Mouse (Mus musculus): ENCODE results near the gene Pigv. TPM values are rescaled to one million over a fixed set of nuclear protein-coding genes. Genes with fewer than 3 reads are reported as not detected.

Gene Pigv
- polyA plus RNA-seq, 1 experiment, result 9.8 TPM

GRCm38 (mm10) chr4:133674331-133674695 is 1.9 kb upstream of the Pigv start:
- Histone ChIP-seq H3K79me2 (ENCODE audit: control insufficient read depth, insufficient read depth) (no peaks in the 10 kb centered on the region), H3K4me2 (ENCODE audit: low read depth) (no peak overlapping the region), H3K4me3 (no peak overlapping the region), H3K27me3 (ENCODE audit: control insufficient read depth, insufficient read depth, insufficient read length) (no peaks in the 10 kb centered on the region), H3ac (ENCODE audit: control insufficient read depth, insufficient read length) (no peak overlapping the region), H3K36me3 (ENCODE audit: control insufficient read depth, insufficient read depth) (peaks cover 6% of the 10 kb centered on the region)
- TF ChIP-seq MYOD1 (IDR thresholded peaks at IDR 0.05; ENCODE audit: control insufficient read depth in 1 of 3, insufficient read length in 2 of 3, low read depth in 2 of 3) (no peak), USF1 (IDR thresholded peaks at IDR 0.05; ENCODE audit: low read depth) (no peak), TCF12 (IDR thresholded peaks at IDR 0.05; ENCODE audit: insufficient read depth, poor library complexity, severe bottlenecking) (no peak), MAX (IDR thresholded peaks at IDR 0.05; ENCODE audit: low read depth) (no peak), POLR2AphosphoS2 (IDR thresholded peaks at IDR 0.05; ENCODE audit: insufficient read length, low read depth) (no peak), E2F4 (IDR thresholded peaks at IDR 0.05; ENCODE audit: insufficient read depth) (no peak), CEBPB (IDR thresholded peaks at IDR 0.05; ENCODE audit: insufficient read depth, poor library complexity, severe bottlenecking) (no peak), TCF3 (IDR thresholded peaks at IDR 0.05; ENCODE audit: insufficient read length, low read depth) (no peak), MYOG (IDR thresholded peaks at IDR 0.05; ENCODE audit: control insufficient read depth in 1 of 3, insufficient read depth in 1 of 3, insufficient read length in 2 of 3, low read depth in 2 of 3) (no peak), SRF (IDR thresholded peaks at IDR 0.05; ENCODE audit: control insufficient read depth, insufficient read length, low read depth) (no peak), POLR2A (IDR thresholded peaks at IDR 0.05; ENCODE audit: insufficient read length, low read depth) (no peak), REST (IDR thresholded peaks at IDR 0.05; ENCODE audit: insufficient read depth, insufficient read length) (no peak)

DNA sequence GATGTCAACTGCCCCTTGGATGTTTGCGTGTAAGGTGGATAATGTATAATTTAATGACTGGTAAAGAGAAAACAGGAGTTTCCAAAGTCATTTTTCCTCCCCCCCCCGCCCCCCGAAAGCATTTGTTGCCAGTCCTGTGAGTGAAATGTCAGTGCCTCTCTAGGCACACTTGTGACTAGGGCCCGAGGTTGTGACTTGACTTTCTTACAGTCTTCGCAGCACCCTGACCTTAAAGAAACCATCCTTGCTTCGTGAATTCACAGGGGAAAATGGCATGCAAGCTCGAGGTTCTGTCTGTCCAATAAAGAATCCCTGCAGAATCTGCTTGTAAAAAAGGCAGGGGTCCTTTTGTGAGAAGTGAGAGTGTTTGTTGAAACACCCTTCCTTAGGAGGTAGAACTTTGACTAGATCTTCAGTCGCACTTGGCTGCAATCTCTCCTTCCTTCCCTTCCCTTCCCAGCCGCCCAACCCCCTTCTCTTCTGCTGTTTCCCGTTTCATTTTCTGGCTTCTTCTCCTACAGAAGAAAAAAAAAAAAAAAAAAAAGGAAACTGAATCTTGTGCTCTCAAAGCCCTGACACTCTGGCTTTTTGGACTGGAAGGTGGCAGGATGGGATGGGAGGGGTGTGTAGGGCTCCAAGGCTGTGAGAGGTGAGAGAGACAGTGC is 1.4 kb upstream of the Pigv start:
- Histone ChIP-seq H3K4me3 (peak overlapping the region; percentile 73), H3K27me3 (ENCODE audit: control insufficient read depth, insufficient read depth, insufficient read length) (no peaks in the 10 kb centered on the region)
- TF ChIP-seq USF1 (IDR thresholded peaks at IDR 0.05; ENCODE audit: low read depth) (no peak), POLR2AphosphoS2 (IDR thresholded peaks at IDR 0.05; ENCODE audit: insufficient read length, low read depth) (no peak), E2F4 (IDR thresholded peaks at IDR 0.05; ENCODE audit: insufficient read depth) (no peak), TCF3 (IDR thresholded peaks at IDR 0.05; ENCODE audit: insufficient read length, low read depth) (no peak), MYOG (IDR thresholded peaks at IDR 0.05; ENCODE audit: control insufficient read depth in 1 of 3, insufficient read depth in 1 of 3, insufficient read length in 2 of 3, low read depth in 2 of 3) (no peak), CEBPB (IDR thresholded peaks at IDR 0.05; ENCODE audit: insufficient read depth, poor library complexity, severe bottlenecking) (no peak), REST (IDR thresholded peaks at IDR 0.05; ENCODE audit: insufficient read depth, insufficient read length) (no peak), SRF (IDR thresholded peaks at IDR 0.05; ENCODE audit: control insufficient read depth, insufficient read length, low read depth) (no peak), MAX (IDR thresholded peaks at IDR 0.05; ENCODE audit: low read depth) (no peak), TCF12 (IDR thresholded peaks at IDR 0.05; ENCODE audit: insufficient read depth, poor library complexity, severe bottlenecking) (no peak), POLR2A (IDR thresholded peaks at IDR 0.05; ENCODE audit: insufficient read length, low read depth) (no peak)

DNA sequence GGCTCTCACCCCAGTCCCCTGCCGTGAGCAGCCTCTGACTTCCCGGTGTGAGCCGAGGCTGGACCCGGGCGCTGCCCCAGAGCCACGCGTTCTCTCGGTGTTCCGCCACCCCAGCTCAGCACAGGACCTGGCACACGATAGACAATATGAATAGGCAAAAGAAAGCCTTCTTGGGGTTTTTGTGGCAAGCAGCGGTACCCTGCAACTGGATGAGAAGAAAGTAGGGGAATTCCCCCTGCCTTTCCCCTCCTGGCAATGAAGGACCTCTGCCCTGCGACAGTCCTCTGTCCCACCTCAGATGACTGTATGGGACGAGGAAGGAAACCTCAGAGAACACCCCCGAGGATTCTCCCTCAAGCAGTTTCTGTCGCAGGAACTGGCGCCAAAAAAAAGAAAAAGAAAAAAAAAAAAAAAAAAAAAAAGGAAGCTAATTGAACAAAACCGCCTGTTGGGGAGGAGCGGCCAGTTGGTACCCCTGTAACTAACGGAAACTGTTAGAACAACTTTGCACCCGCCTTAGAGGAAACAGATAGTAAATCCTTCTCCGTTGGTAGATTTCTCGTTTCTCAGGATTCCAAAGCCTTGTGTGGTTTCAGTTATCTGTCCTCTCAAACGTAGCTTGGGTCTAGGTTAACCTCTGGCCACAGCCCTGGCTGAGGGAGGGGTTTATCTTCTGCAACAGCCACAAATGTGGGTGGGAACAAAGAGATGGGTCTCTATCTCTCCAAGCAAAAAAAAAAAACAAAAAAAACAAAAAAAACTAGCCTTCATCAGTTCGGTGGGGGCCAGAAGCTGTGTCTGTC is 599 bp upstream of the Pigv start:
- Histone ChIP-seq H3ac (ENCODE audit: control insufficient read depth, insufficient read length) (peak overlapping the region; percentile 64), H3K27me3 (ENCODE audit: control insufficient read depth, insufficient read depth, insufficient read length) (no peaks in the 10 kb centered on the region), H3K79me2 (ENCODE audit: control insufficient read depth, insufficient read depth) (no peaks in the 10 kb centered on the region), H3K4me2 (ENCODE audit: low read depth) (peak overlapping the region; percentile 88), H3K36me3 (ENCODE audit: control insufficient read depth, insufficient read depth) (no peaks in the 10 kb centered on the region), H3K4me3 (peak overlapping the region; percentile 73)
- TF ChIP-seq REST (IDR thresholded peaks at IDR 0.05; ENCODE audit: insufficient read depth, insufficient read length) (no peak), TCF3 (IDR thresholded peaks at IDR 0.05; ENCODE audit: insufficient read length, low read depth) (no peak)

More for the DNA sequence above, 1.4 kb upstream of the Pigv start:
- H3K36me3 ChIP-seq (ENCODE audit: control insufficient read depth, insufficient read depth), result peaks cover under 1% of the 10 kb centered on the region
- H3K4me2 ChIP-seq (ENCODE audit: low read depth), result peak overlapping the region; percentile 88
- H3ac ChIP-seq (ENCODE audit: control insufficient read depth, insufficient read length), result no peak overlapping the region
- H3K79me2 ChIP-seq (ENCODE audit: control insufficient read depth, insufficient read depth), result no peaks in the 10 kb centered on the region

DNA sequence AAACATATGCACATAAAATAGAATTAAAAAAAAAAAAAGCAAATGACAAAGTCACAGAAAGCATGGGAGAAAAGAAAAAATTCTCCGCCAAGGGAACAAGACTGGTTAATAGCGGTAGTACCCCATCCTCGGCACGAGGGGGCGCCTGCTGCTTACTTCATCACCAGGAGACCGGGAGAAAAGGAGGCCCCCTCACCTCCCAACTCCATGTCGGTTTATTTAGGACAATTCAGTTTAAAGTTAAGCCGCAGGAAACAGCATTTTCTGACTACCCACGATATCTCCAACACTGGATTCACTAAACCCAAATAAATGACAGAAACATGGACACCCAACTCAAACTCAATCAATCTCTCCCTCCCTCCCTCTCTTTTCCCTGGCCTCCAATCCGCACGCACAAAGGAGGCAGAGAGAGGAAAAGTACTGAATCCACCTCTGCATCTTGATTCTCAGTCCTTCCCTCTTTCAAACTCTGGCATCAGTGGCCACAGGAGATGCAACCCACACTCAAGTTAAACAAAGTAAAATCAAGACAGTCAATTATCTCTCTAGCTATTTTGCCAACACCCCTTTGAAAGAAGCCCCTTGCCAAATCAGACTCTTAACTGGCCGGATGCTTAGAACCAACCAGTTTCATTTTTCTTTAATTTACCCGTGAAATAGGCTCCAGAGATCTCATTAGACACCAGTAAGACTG is 1.1 kb downstream of the Pigv start:
- no peaks in the 10 kb centered on the region for H3K79me2 ChIP-seq (ENCODE audit: control insufficient read depth, insufficient read depth)
- no peaks in the 10 kb centered on the region for H3K36me3 ChIP-seq (ENCODE audit: control insufficient read depth, insufficient read depth)
- no peaks in the 10 kb centered on the region for H3K27me3 ChIP-seq (ENCODE audit: control insufficient read depth, insufficient read depth, insufficient read length)
- H3K4me3 ChIP-seq, result peak overlapping the region; percentile 73
- peak overlapping the region; percentile 82 for H3K4me2 ChIP-seq (ENCODE audit: low read depth)
- TF ChIP-seq POLR2A (IDR thresholded peaks at IDR 0.05; ENCODE audit: insufficient read length, low read depth), result no peak
- TF ChIP-seq CEBPB (IDR thresholded peaks at IDR 0.05; ENCODE audit: insufficient read depth, poor library complexity, severe bottlenecking), result no peak
- TF ChIP-seq POLR2AphosphoS2 (IDR thresholded peaks at IDR 0.05; ENCODE audit: insufficient read length, low read depth), result no peak
- peak overlapping the region; percentile 64 for H3ac ChIP-seq (ENCODE audit: control insufficient read depth, insufficient read length)
